Mouse (Mus musculus) lung, embryonic 14.5 days (tissue): ENCODE results near the gene Tex50. TPM values are rescaled to one million over a fixed set of nuclear protein-coding genes. Genes with fewer than 3 reads are reported as not detected.

ENCODE experiments used
- ATAC-seq: fragments of 200-750 bp; cut with Nextera tagmentation; 2 replicates; pipeline ENCODE4 v1.8.0; 2017; ENCODE audit warnings: mild to moderate bottlenecking, moderate TSS enrichment, moderate library complexity; ENCODE audit not compliant: insufficient read depth
- DNase-seq: peaks from one replicate; pipeline ENCODE4 v3.0.0-alpha.2; 2015
- H3K27ac ChIP-seq: fragments of 300-500 bp; sonication (generic); 2 replicates; pipeline ENCODE4 v1.5.1; 2014; ENCODE audit warnings: low read depth, mild to moderate bottlenecking, moderate library complexity
- H3K27me3 ChIP-seq: fragments of 300-500 bp; sonication (generic); 2 replicates; pipeline ENCODE4 v1.6.1; 2014; ENCODE audit warnings: low read length, control low read depth; ENCODE audit not compliant: insufficient read depth
- H3K36me3 ChIP-seq: fragments of 300-500 bp; sonication (generic); 2 replicates; pipeline ENCODE4 v1.6.1; 2014; ENCODE audit warnings: control low read depth; ENCODE audit not compliant: insufficient read depth
- H3K4me1 ChIP-seq: fragments of 300-500 bp; sonication (generic); 2 replicates; pipeline ENCODE4 v1.6.1; 2014; ENCODE audit warnings: antibody characterized with exemption, control low read depth; ENCODE audit not compliant: insufficient read depth
- H3K4me2 ChIP-seq: fragments of 300-500 bp; sonication (generic); 2 replicates; pipeline ENCODE4 v1.6.1; 2014; ENCODE audit warnings: mild to moderate bottlenecking
- H3K4me3 ChIP-seq: fragments of 300-500 bp; sonication (generic); 2 replicates; pipeline ENCODE4 v1.5.1; 2014; ENCODE audit warnings: low read depth, low read length
- H3K9ac ChIP-seq: fragments of 300-500 bp; sonication (generic); 2 replicates; pipeline ENCODE4 v1.6.1; 2014
- H3K9me3 ChIP-seq: fragments of 300-500 bp; sonication (generic); 2 replicates; pipeline ENCODE4 v1.6.1; 2016; ENCODE audit warnings: low read depth, low read length, control low read depth
- CTCF ChIP-seq: IDR thresholded peaks from 2 replicates; pipeline ENCODE4 v1.5.1; 2016; ENCODE audit warnings: antibody characterized with exemption, low read depth
- WGBS: fragments of 180-500 bp; shearing (Covaris S2); extraction: QIAGEN DNeasy Blood & Tissue Kit; methylation state at CpG from one replicate; pipeline ENCODE4 v1.1.7; 2014; 5-methylcytosine and 5-hydroxymethylcytosine counted together
- polyA plus RNA-seq: library from polyadenylated mRNA; unstranded; fragments of >200 nt; fragmentation: Nextera tagmentation; extraction: Ambion mirVana; gene quantifications from 2 replicates; pipeline ENCODE4 v1.2.1, GENCODE M21; 2014

Tex50 gene
- polyA plus RNA-seq, 1 experiment from 2014 or later, result not detected

- H3K27ac ChIP-seq, result no peak overlapping the region
- H3K4me2 ChIP-seq, result no peak overlapping the region
- no peak overlapping the region for H3K4me3 ChIP-seq
- TF ChIP-seq CTCF, result no peak
- WGBS, result 85% methylated on average over 10 of the region's 10 CpGs
- ATAC-seq, result no peak
- H3K36me3 ChIP-seq, result 0 out of 2 replicates have a peak, but pooled peaks cover 3% of the 10 kb centered on the region
- no peak overlapping the region for H3K9ac ChIP-seq
- no peak for DNase-seq
- no peaks in the 10 kb centered on the region for H3K27me3 ChIP-seq
- H3K4me1 ChIP-seq, result no peaks in the 10 kb centered on the region
- no peaks in the 10 kb centered on the region for H3K9me3 ChIP-seq
Observed at GRCm38 (mm10) chr1:161122661-161123418, 36.3 kb downstream of the Tex50 start.

- Histone ChIP-seq H3K9me3 (no peaks in the 10 kb centered on the region), H3K4me3 (no peak overlapping the region), H3K27ac (no peak overlapping the region), H3K36me3 (no peaks in the 10 kb centered on the region), H3K4me1 (no peaks in the 10 kb centered on the region), H3K27me3 (no peaks in the 10 kb centered on the region), H3K4me2 (no peak overlapping the region), H3K9ac (no peak overlapping the region)
- DNase-seq, result peak; percentile 47
- ATAC-seq, result peak; percentile 66; the same call in 1 of the 2 replicates
- no peak for TF ChIP-seq CTCF
Observed at GRCm38 (mm10) chr1:161114591-161114990, 44.5 kb downstream of the Tex50 start.

GRCm38 (mm10) chr1:161109216-161109615 lies 49.9 kb downstream of the Tex50 start:
- no peaks in the 10 kb centered on the region for H3K27me3 ChIP-seq
- H3K9me3 ChIP-seq, result no peaks in the 10 kb centered on the region
- no peak overlapping the region for H3K4me2 ChIP-seq
- no peak overlapping the region for H3K27ac ChIP-seq
- no peaks in the 10 kb centered on the region for H3K4me1 ChIP-seq
- 80% methylated on average over 8 of the region's 8 CpGs for WGBS
- H3K4me3 ChIP-seq, result no peak overlapping the region
- ATAC-seq, result no peak
- no peak for DNase-seq
- no peak for TF ChIP-seq CTCF
- peaks cover 22% of the 10 kb centered on the region for H3K36me3 ChIP-seq
- no peak overlapping the region for H3K9ac ChIP-seq

Other genes starting within 250 kb of the Tex50 start
- gene Serpinc1, start 180.7 kb downstream of the Tex50 start, polyA plus RNA-seq, result 1.3 and 1.6 TPM in 2 replicates
- gene Zbtb37, start 124.5 kb downstream of the Tex50 start, polyA plus RNA-seq, result 9.5 and 12.2 TPM in 2 replicates
- 37.0 and 42.4 TPM in 2 replicates for gene Dars2, start 88.7 kb downstream of the Tex50 start, polyA plus RNA-seq
- 35.9 and 38.0 TPM in 2 replicates for gene Cenpl, start 88.6 kb downstream of the Tex50 start, polyA plus RNA-seq
- gene Klhl20, start 27.8 kb downstream of the Tex50 start, polyA plus RNA-seq, result 17.7 and 18.5 TPM in 2 replicates
- 1.0 and 1.3 TPM in 2 replicates for gene Ankrd45, start 16.6 kb downstream of the Tex50 start, polyA plus RNA-seq
- gene Prdx6, start 91.9 kb upstream of the Tex50 start, polyA plus RNA-seq, result 610 and 627 TPM in 2 replicates
- not detected in 2 replicates for gene Tnfsf4, start 236.1 kb upstream of the Tex50 start, polyA plus RNA-seq